Comparison of ENCODE assay signal across 8 mouse cellular contexts in the genomic region with DNA sequence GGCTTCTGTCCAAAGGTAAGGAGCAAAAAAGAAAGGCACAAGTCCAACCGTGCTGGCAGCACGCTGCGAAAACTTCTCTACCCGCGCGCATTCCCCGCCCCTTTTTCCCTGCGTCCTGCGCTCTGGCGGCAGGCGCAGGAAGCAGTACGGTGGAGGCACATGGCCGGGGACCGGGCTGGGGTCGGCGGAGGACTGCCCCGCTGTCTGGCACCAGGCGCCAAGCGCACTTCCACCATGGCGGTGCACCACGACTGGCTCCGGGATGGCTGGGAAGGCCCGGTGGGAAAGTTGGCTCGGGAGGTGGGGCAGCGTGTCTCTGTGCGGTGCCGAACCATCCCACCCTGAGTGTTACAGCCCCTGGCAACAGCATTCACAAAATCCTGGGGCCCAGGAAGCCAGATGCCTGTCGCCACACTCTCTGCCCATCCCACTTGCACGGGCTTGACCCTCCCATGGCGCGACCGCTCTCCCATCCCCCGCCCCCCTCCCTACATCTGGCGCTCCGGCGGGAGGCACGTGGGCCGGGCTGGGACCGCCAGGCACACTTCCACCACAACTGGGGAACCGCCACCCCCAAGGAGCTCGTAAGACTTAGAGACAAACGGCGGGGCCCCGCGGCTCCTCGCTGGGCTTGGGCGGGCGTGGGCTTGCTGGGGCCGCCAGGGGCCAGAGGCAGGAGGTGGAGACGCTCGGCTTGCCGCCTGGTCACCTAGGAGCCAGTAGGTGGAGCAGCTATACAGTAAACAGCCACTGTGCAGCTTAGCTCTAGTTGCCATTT. TPM values are rescaled to one million over a fixed set of nuclear protein-coding genes. Genes with fewer than 3 reads are reported as not detected.
DNase-seq lines count a peak whose midpoint lies in the region; ATAC-seq and TF ChIP-seq lines count a peak whose summit lies in the region.

No protein-coding gene starts in this region.

- H3K27me3 ChIP-seq in spleen, adult 2 months (ENCODE audit: control insufficient read depth, insufficient read depth, low read length): 0 out of 2 replicates have a peak, but pooled peaks cover 3% of the 10 kb centered on the region
- no peaks in the 10 kb centered on the region for H3K27me3 ChIP-seq in embryonic facial prominence, embryonic 13.5 days
- H3K27me3 ChIP-seq in limb, embryonic 14.5 days (ENCODE audit: control insufficient read depth, insufficient read depth, low read length): no peaks in the 10 kb centered on the region
- no peaks in the 10 kb centered on the region for H3K27me3 ChIP-seq in midbrain, embryonic 14.5 days (ENCODE audit: control insufficient read depth, insufficient read depth, low read length)
- H3K27me3 ChIP-seq in splenic B cell, adult 2 months (ENCODE audit: control insufficient read depth, insufficient read depth, low read length, poor library complexity, severe bottlenecking): no peaks in the 10 kb centered on the region

- no peaks in the 10 kb centered on the region for H3K36me3 ChIP-seq in spleen, adult 2 months (ENCODE audit: control insufficient read depth, insufficient read depth, low read length)
- H3K36me3 ChIP-seq in embryonic facial prominence, embryonic 13.5 days: no peaks in the 10 kb centered on the region
- no peaks in the 10 kb centered on the region for H3K36me3 ChIP-seq in limb, embryonic 14.5 days (ENCODE audit: control insufficient read depth, insufficient read depth, low read length)
- H3K36me3 ChIP-seq in midbrain, embryonic 14.5 days (ENCODE audit: control insufficient read depth, insufficient read depth, low read length): no peaks in the 10 kb centered on the region
- H3K36me3 ChIP-seq in splenic B cell, adult 2 months (ENCODE audit: control insufficient read depth, insufficient read depth, low read length, poor library complexity, severe bottlenecking): no peaks in the 10 kb centered on the region

- no peak for DNase-seq in spleen, adult 2 months (ENCODE audit: low read depth in 1 of 2, low spot score in 2 of 2)
- no peak for DNase-seq in spleen, adult 12 weeks (ENCODE audit: low spot score)
- peak; percentile 23 to 30 for DNase-seq in heart, adult 9 months (ENCODE audit: low spot score in 2 of 2)
- peak; percentile 41 to 64 for DNase-seq in kidney, adult 8-10 months
- peak; percentile 75 for DNase-seq in limb, embryonic 14.5 days (ENCODE audit: low spot score)
- DNase-seq in midbrain, embryonic 14.5 days: peak; percentile 83
- DNase-seq in splenic B cell, adult 2 months (ENCODE audit: low read depth, low spot score): peak; percentile 14

- 4% methylated on average over 52 of the region's 52 CpGs for WGBS in spleen, adult 2 months
- whole genome bisulfite sequencing in embryonic facial prominence, embryonic 13.5 days: 1% methylated on average over 52 of the region's 52 CpGs
- 2% methylated on average over 36 of the region's 52 CpGs for WGBS in limb, embryonic 14.5 days
- under 1% methylated on average over 52 of the region's 52 CpGs for WGBS in midbrain, embryonic 14.5 days

- TF ChIP-seq POLR2A in spleen, adult 2 months (IDR thresholded peaks at IDR 0.05; ENCODE audit: low read depth, low read length): no peak
- 0 out of 2 replicates have a peak, but pooled peaks have one; percentile 27 for TF ChIP-seq POLR2A in limb, embryonic 14.5 days (IDR thresholded peaks at IDR 0.05; ENCODE audit: borderline replicate concordance, extremely low read depth, insufficient read depth, insufficient read length)

- H3K4me3 ChIP-seq in spleen, adult 2 months (ENCODE audit: extremely low read depth, insufficient read depth, insufficient read length): peak overlapping the region; percentile 59
- H3K4me3 ChIP-seq in embryonic facial prominence, embryonic 13.5 days: peak overlapping the region; percentile 62
- H3K4me3 ChIP-seq in limb, embryonic 14.5 days (replicated peaks; ENCODE audit: low read length): peak overlapping the region; percentile 70
- H3K4me3 ChIP-seq in midbrain, embryonic 14.5 days (replicated peaks; ENCODE audit: low read depth, low read length): peak overlapping the region; percentile 83

- H3K9ac ChIP-seq in embryonic facial prominence, embryonic 13.5 days: peak overlapping the region; percentile 78
- H3K9ac ChIP-seq in limb, embryonic 14.5 days (ENCODE audit: low read depth, low read length, severe bottlenecking): peak overlapping the region; percentile 72
- H3K9ac ChIP-seq in midbrain, embryonic 14.5 days (replicated peaks; ENCODE audit: low read length): peak overlapping the region; percentile 64

- peak; percentile 94 for ATAC-seq in embryonic facial prominence, embryonic 13.5 days (ENCODE audit: insufficient number of reproducible peaks, insufficient read depth, low FRiP score, low TSS enrichment, low read depth)
- ATAC-seq in limb, embryonic 14.5 days (ENCODE audit: low FRiP score, low read depth): peak; percentile 93
- peak; percentile 93 for ATAC-seq in midbrain, embryonic 14.5 days (ENCODE audit: low FRiP score, low TSS enrichment)

- H3K9me3 ChIP-seq in embryonic facial prominence, embryonic 13.5 days: no peaks in the 10 kb centered on the region
- H3K9me3 ChIP-seq in limb, embryonic 14.5 days (ENCODE audit: control insufficient read depth, low read length): no peaks in the 10 kb centered on the region
- no peaks in the 10 kb centered on the region for H3K9me3 ChIP-seq in midbrain, embryonic 14.5 days (ENCODE audit: control insufficient read depth, low read length)

- 0 out of 2 replicates have a peak, but pooled peaks cover 2% of the 10 kb centered on the region for H3K4me1 ChIP-seq in spleen, adult 2 months (ENCODE audit: control insufficient read depth, insufficient read depth, insufficient read length)
- no peaks in the 10 kb centered on the region for H3K4me1 ChIP-seq in embryonic facial prominence, embryonic 13.5 days
- no peaks in the 10 kb centered on the region for H3K4me1 ChIP-seq in limb, embryonic 14.5 days (ENCODE audit: control insufficient read depth, insufficient read depth, low read length)
- no peaks in the 10 kb centered on the region for H3K4me1 ChIP-seq in midbrain, embryonic 14.5 days (ENCODE audit: control insufficient read depth, insufficient read depth, low read length)

- peak overlapping the region; percentile 73 for H3K4me2 ChIP-seq in embryonic facial prominence, embryonic 13.5 days
- peak overlapping the region; percentile 70 for H3K4me2 ChIP-seq in limb, embryonic 14.5 days (replicated peaks; ENCODE audit: low read depth, low read length, severe bottlenecking)
- peak overlapping the region; percentile 74 for H3K4me2 ChIP-seq in midbrain, embryonic 14.5 days (ENCODE audit: low read length)

- TF ChIP-seq CTCF in spleen, adult 2 months (IDR thresholded peaks at IDR 0.05; ENCODE audit: extremely low read depth, insufficient read depth, insufficient read length, insufficient replicate concordance): no peak

- no peak overlapping the region for H3K27ac ChIP-seq in spleen, adult 2 months (ENCODE audit: insufficient read depth, low read length)
- H3K27ac ChIP-seq in embryonic facial prominence, embryonic 13.5 days: peak overlapping the region; percentile 93
- peak overlapping the region; percentile 92 for H3K27ac ChIP-seq in limb, embryonic 14.5 days (replicated peaks; ENCODE audit: low read depth, low read length)
- H3K27ac ChIP-seq in midbrain, embryonic 14.5 days (replicated peaks; ENCODE audit: low read depth, low read length): peak overlapping the region; percentile 83

RNA-seq across cellular contexts. Expression of gene Olfr725, which starts 22.0 kb away (rescaled TPM):
- not detected in 2 replicates for polyA plus RNA-seq in spleen, adult 2 months (2012; rRNA removed)
- polyA plus RNA-seq in embryonic facial prominence, embryonic 13.5 days (2015; fragmentation: Nextera tagmentation; extraction: Ambion mirVana): not detected in 2 replicates
- not detected in 2 replicates for polyA plus RNA-seq in limb, embryonic 14.5 days (2012; rRNA removed)
- polyA plus RNA-seq in limb, embryonic 14.5 days (2014; fragmentation: Nextera tagmentation; extraction: Ambion mirVana): not detected in 2 replicates
- polyA plus RNA-seq in midbrain, embryonic 14.5 days (2014; fragmentation: Nextera tagmentation; extraction: Ambion mirVana): not detected in 2 replicates

RNA-seq across cellular contexts. Expression of gene Olfr726, which starts 28.6 kb away (rescaled TPM):
- polyA plus RNA-seq in spleen, adult 2 months (2012; rRNA removed): not detected in 2 replicates
- polyA plus RNA-seq in embryonic facial prominence, embryonic 13.5 days (2015; fragmentation: Nextera tagmentation; extraction: Ambion mirVana): not detected in 2 replicates
- polyA plus RNA-seq in limb, embryonic 14.5 days (2012; rRNA removed): not detected in 2 replicates
- polyA plus RNA-seq in limb, embryonic 14.5 days (2014; fragmentation: Nextera tagmentation; extraction: Ambion mirVana): not detected in 2 replicates
- polyA plus RNA-seq in midbrain, embryonic 14.5 days (2014; fragmentation: Nextera tagmentation; extraction: Ambion mirVana): not detected in 2 replicates

Comparison
In these comparisons a context has a peak if more than half of its experiments do, and no peak if none do; other contexts are left out.
1. DNase-seq: peak in heart, adult 9 months (2 of 2), kidney, adult 8-10 months (2 of 2), limb, embryonic 14.5 days (single experiment), midbrain, embryonic 14.5 days (single experiment) and splenic B cell, adult 2 months (single experiment); none in spleen, adult 2 months (0 of 2) and spleen, adult 12 weeks (single experiment).
2. Peak in every context shown above with its lines, with median percentiles within 50 percentile points of each other: H3K4me3 ChIP-seq, ATAC-seq, H3K4me2 ChIP-seq and H3K9ac ChIP-seq.